Mouse (Mus musculus) embryonic facial prominence, embryonic 13.5 days (tissue): ENCODE data around the gene Sephs2. TPM values are rescaled to one million over a fixed set of nuclear protein-coding genes. Genes with fewer than 3 reads are reported as not detected.

Experiments used
- ATAC-seq: fragments of 200-750 bp; cut with Nextera tagmentation; 2 replicates; pipeline ENCODE4 v1.8.0; 2017; ENCODE audit warnings: low read depth; ENCODE audit not compliant: insufficient number of reproducible peaks, insufficient read depth, low FRiP score, low TSS enrichment
- H3K27ac ChIP-seq: fragments of 300-500 bp; sonication (generic); 2 replicates; pipeline ENCODE4 v1.5.1; 2015; ENCODE audit warnings: moderate library complexity, mild to moderate bottlenecking, inconsistent platforms
- H3K27me3 ChIP-seq: fragments of 300-500 bp; sonication (generic); 2 replicates; pipeline ENCODE4 v1.6.1; 2015; ENCODE audit warnings: mild to moderate bottlenecking, inconsistent platforms
- H3K36me3 ChIP-seq: fragments of 300-500 bp; sonication (generic); 2 replicates; pipeline ENCODE4 v1.6.1; 2015; ENCODE audit warnings: mild to moderate bottlenecking, inconsistent platforms
- H3K4me1 ChIP-seq: fragments of 300-500 bp; sonication (generic); 2 replicates; pipeline ENCODE4 v1.6.1; 2015; ENCODE audit warnings: inconsistent platforms
- H3K4me2 ChIP-seq: fragments of 300-500 bp; sonication (generic); 2 replicates; pipeline ENCODE4 v1.6.1; 2015; ENCODE audit warnings: moderate library complexity, mild to moderate bottlenecking, inconsistent platforms
- H3K4me3 ChIP-seq: fragments of 300-500 bp; sonication (generic); 2 replicates; pipeline ENCODE4 v1.5.1; 2015; ENCODE audit warnings: mild to moderate bottlenecking, inconsistent platforms
- H3K9ac ChIP-seq: fragments of 300-500 bp; sonication (generic); 2 replicates; pipeline ENCODE4 v1.6.1; 2015; ENCODE audit warnings: mild to moderate bottlenecking, inconsistent platforms
- H3K9me3 ChIP-seq: fragments of 300-500 bp; sonication (generic); 2 replicates; pipeline ENCODE4 v1.6.1; 2016; ENCODE audit warnings: inconsistent platforms
- WGBS: fragments of 180-500 bp; shearing (Covaris S2); methylation state at CpG from one replicate; pipeline ENCODE4 v1.1.7; 2015; ENCODE audit warnings: mixed read lengths; 5-methylcytosine and 5-hydroxymethylcytosine counted together
- polyA plus RNA-seq: library from polyadenylated mRNA; unstranded; fragments of >200 nt; fragmentation: Nextera tagmentation; extraction: Ambion mirVana; gene quantifications from 2 replicates; pipeline ENCODE4 v1.2.1, GENCODE M21; 2015

Gene Sephs2
- polyA plus RNA-seq, 1 experiment from 2014 or later = 64.1 TPM

- Histone ChIP-seq H3K4me3 (no peak overlapping the region), H3K9me3 (peaks cover 13% of the 10 kb centered on the region), H3K27me3 (no peaks in the 10 kb centered on the region), H3K27ac (no peak overlapping the region), H3K4me1 (peaks cover 2% of the 10 kb centered on the region; the same call in 1 of the 2 replicates), H3K9ac (no peak overlapping the region), H3K36me3 (no peaks in the 10 kb centered on the region), H3K4me2 (no peak overlapping the region)
- ATAC-seq = no peak
- 72% methylated on average over 2 of the region's 2 CpGs for WGBS
Measured at GRCm38 (mm10) chr7:127289306-127289705, 15.5 kb upstream of the Sephs2 start.

- no peak for ATAC-seq
- H3K9me3 ChIP-seq = peaks cover 13% of the 10 kb centered on the region
- no peak overlapping the region for H3K9ac ChIP-seq
- WGBS = 77% methylated on average over 1 of the region's 1 CpGs
- peaks cover 2% of the 10 kb centered on the region; the same call in 1 of the 2 replicates for H3K4me1 ChIP-seq
- no peak overlapping the region for H3K27ac ChIP-seq
- no peak overlapping the region for H3K4me3 ChIP-seq
- H3K27me3 ChIP-seq = no peaks in the 10 kb centered on the region
- H3K36me3 ChIP-seq = no peaks in the 10 kb centered on the region
- no peak overlapping the region for H3K4me2 ChIP-seq
Measured at GRCm38 (mm10) chr7:127287940-127288339, 14.1 kb upstream of the Sephs2 start.

DNA sequence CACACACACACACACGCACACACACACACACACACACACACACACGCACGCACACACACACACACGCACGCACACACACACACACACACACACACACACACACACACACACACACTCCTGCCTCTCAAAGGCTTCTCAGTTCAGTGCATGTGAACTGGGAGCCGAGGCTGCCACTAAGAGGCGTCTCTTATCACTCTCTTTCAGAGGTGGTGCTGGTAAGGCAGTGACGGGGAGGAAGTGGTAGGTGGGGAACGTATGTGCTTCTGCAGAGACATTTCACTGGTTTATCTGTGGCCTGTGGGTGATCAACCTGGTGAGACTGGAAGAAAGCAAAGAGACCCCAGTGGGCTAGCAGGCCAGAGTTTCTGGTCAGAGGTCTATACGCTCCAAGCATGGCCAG lies 11.3 kb upstream of the Sephs2 start:
- WGBS = 68% methylated on average over 10 of the region's 10 CpGs

GRCm38 (mm10) chr7:127282190-127282589 lies 8.3 kb upstream of the Sephs2 start:
- Histone ChIP-seq H3K4me1 (no peaks in the 10 kb centered on the region), H3K27ac (no peak overlapping the region), H3K4me2 (no peak overlapping the region), H3K36me3 (no peaks in the 10 kb centered on the region), H3K4me3 (no peak overlapping the region), H3K9me3 (peaks cover 4% of the 10 kb centered on the region; the same call in 1 of the 2 replicates), H3K27me3 (no peaks in the 10 kb centered on the region), H3K9ac (no peak overlapping the region)
- WGBS = 72% methylated on average over 2 of the region's 2 CpGs
- no peak for ATAC-seq

More for the DNA sequence above, 11.3 kb upstream of the Sephs2 start:
- Histone ChIP-seq H3K36me3 (no peaks in the 10 kb centered on the region), H3K4me1 (peaks cover 2% of the 10 kb centered on the region; the same call in 1 of the 2 replicates), H3K4me2 (no peak overlapping the region), H3K27me3 (no peaks in the 10 kb centered on the region), H3K27ac (no peak overlapping the region), H3K9ac (no peak overlapping the region), H3K9me3 (peaks cover 13% of the 10 kb centered on the region), H3K4me3 (no peak overlapping the region)
- no peak for ATAC-seq

- ATAC-seq = no peak
- Histone ChIP-seq H3K36me3 (no peaks in the 10 kb centered on the region), H3K27me3 (no peaks in the 10 kb centered on the region), H3K4me2 (no peak overlapping the region), H3K4me3 (no peak overlapping the region), H3K27ac (no peak overlapping the region), H3K9me3 (no peaks in the 10 kb centered on the region), H3K9ac (no peak overlapping the region), H3K4me1 (no peaks in the 10 kb centered on the region)
- 71% methylated on average over 4 of the region's 4 CpGs for WGBS
Measured at GRCm38 (mm10) chr7:127281114-127281513, 7.3 kb upstream of the Sephs2 start.

- Histone ChIP-seq H3K27me3 (no peaks in the 10 kb centered on the region), H3K9ac (no peak overlapping the region), H3K27ac (no peak overlapping the region), H3K9me3 (no peaks in the 10 kb centered on the region), H3K4me1 (no peaks in the 10 kb centered on the region), H3K4me3 (no peak overlapping the region), H3K4me2 (no peak overlapping the region), H3K36me3 (no peaks in the 10 kb centered on the region)
- ATAC-seq = no peak
- WGBS = 71% methylated on average over 3 of the region's 3 CpGs
Measured at GRCm38 (mm10) chr7:127280092-127280491, 6.2 kb upstream of the Sephs2 start.

- no peaks in the 10 kb centered on the region for H3K27me3 ChIP-seq
- H3K36me3 ChIP-seq = no peaks in the 10 kb centered on the region
- H3K4me3 ChIP-seq = no peak overlapping the region
- H3K4me1 ChIP-seq = 0 out of 2 replicates have a peak, but pooled peaks cover 3% of the 10 kb centered on the region
- ATAC-seq = no peak
- WGBS = 24% methylated on average over 8 of the region's 8 CpGs
- no peak overlapping the region for H3K27ac ChIP-seq
- H3K9ac ChIP-seq = no peak overlapping the region
- H3K4me2 ChIP-seq = no peak overlapping the region
- H3K9me3 ChIP-seq = no peaks in the 10 kb centered on the region
Measured at GRCm38 (mm10) chr7:127278311-127278710, 4.5 kb upstream of the Sephs2 start.

- H3K27me3 ChIP-seq = no peaks in the 10 kb centered on the region
- no peak overlapping the region for H3K9ac ChIP-seq
- no peaks in the 10 kb centered on the region for H3K9me3 ChIP-seq
- H3K4me1 ChIP-seq = peaks cover 14% of the 10 kb centered on the region
- H3K36me3 ChIP-seq = peaks cover 9% of the 10 kb centered on the region
- no peak overlapping the region for H3K27ac ChIP-seq
- no peak overlapping the region for H3K4me3 ChIP-seq
- no peak for ATAC-seq
- no peak overlapping the region for H3K4me2 ChIP-seq
- WGBS = 59% methylated on average over 5 of the region's 5 CpGs
Measured at GRCm38 (mm10) chr7:127276519-127276961, 2.7 kb upstream of the Sephs2 start.

DNA sequence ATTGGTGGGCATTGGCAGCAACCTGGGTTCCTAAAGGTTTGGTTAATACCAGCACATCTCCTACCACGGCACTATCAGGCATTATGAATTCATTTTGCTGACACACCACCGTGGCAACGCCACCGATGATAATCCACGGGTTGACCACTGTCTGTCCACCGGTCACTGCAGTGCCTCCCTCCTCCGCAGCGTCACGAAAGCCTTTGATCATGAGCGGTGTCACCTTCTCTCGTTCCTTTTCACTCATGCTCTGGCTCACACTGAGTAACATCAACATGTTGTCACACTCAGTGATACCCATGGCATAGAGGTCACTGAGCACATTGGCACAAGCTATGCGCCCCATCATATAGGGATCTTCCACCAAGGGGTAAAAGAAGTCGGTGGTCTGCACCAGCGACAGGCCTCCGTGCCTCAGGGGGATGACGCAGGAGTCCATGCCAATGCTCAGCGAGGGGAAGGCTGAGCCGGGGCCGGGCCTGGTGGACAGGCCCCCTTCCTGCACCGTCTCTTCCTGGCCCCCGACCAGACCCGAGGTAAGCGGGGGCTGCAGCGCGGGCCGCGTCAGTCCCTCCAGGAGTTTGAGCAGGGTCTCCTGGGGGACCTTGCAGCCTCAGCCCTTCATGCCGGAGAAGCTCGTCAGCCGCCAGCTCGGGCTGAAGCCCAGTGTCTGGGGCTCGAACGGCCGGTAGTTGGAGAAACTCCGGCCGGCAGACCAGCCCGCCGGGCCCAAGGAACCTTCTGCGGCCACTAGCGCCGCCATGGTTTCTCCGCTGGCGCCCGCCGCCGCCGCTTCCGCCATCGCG lies 534 bp downstream of the Sephs2 start:
- peaks cover 40% of the 10 kb centered on the region for H3K36me3 ChIP-seq
- peak overlapping the region; percentile 81 for H3K27ac ChIP-seq
- H3K4me1 ChIP-seq = peaks cover 14% of the 10 kb centered on the region
- no peaks in the 10 kb centered on the region for H3K27me3 ChIP-seq
- WGBS = 17% methylated on average over 50 of the region's 50 CpGs
- H3K4me3 ChIP-seq = peak overlapping the region; percentile 91
- H3K4me2 ChIP-seq = peak overlapping the region; percentile 75
- peak overlapping the region; percentile 97 for H3K9ac ChIP-seq
- peak; percentile 56 for ATAC-seq
- peaks cover 3% of the 10 kb centered on the region; the same call in 1 of the 2 replicates for H3K9me3 ChIP-seq

- no peak for ATAC-seq
- H3K4me1 ChIP-seq = peaks cover 14% of the 10 kb centered on the region
- H3K4me3 ChIP-seq = peak overlapping the region; percentile 91
- peaks cover 3% of the 10 kb centered on the region; the same call in 1 of the 2 replicates for H3K9me3 ChIP-seq
- peak overlapping the region; percentile 75 for H3K4me2 ChIP-seq
- no peaks in the 10 kb centered on the region for H3K27me3 ChIP-seq
- 96% methylated on average over 15 of the region's 15 CpGs for WGBS
- 0 out of 2 replicates have a peak overlapping the region, but pooled peaks have one; percentile 6 for H3K9ac ChIP-seq
- H3K27ac ChIP-seq = no peak overlapping the region
- peaks cover 40% of the 10 kb centered on the region for H3K36me3 ChIP-seq
Measured at GRCm38 (mm10) chr7:127272566-127272965, 1.3 kb downstream of the Sephs2 start.

GRCm38 (mm10) chr7:127271093-127271492 lies 2.8 kb downstream of the Sephs2 start:
- H3K4me3 ChIP-seq = no peak overlapping the region
- no peak for ATAC-seq

DNA sequence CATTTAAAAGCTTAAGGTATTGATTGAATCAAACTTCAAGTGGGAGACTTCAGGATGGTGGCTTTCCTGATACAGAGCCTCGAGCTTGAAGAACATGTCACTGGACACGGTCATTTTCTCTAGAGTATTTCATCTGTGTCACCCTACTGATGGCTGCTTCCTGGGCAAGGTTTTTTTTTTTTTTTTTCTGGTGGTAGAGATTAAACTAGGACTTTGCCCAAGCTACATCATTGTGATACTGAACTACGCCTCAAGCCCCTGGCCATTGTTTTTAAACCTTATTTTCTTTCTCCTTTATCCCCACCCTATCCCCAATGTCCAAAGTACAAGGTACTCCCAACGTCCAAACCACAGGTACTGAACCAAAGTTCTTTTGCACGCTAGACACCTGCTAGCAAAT lies 3.2 kb downstream of the Sephs2 start:
- WGBS = 94% methylated on average over 5 of the region's 5 CpGs
- no peak overlapping the region for H3K4me3 ChIP-seq
- H3K36me3 ChIP-seq = peaks cover 40% of the 10 kb centered on the region
- no peak overlapping the region for H3K4me2 ChIP-seq
- H3K4me1 ChIP-seq = peaks cover 14% of the 10 kb centered on the region
- no peaks in the 10 kb centered on the region for H3K27me3 ChIP-seq
- no peak for ATAC-seq
- no peak overlapping the region for H3K27ac ChIP-seq
- peaks cover 3% of the 10 kb centered on the region; the same call in 1 of the 2 replicates for H3K9me3 ChIP-seq
- H3K9ac ChIP-seq = no peak overlapping the region

More at GRCm38 (mm10) chr7:127271093-127271492, 2.8 kb downstream of the Sephs2 start:
- H3K27ac ChIP-seq = no peak overlapping the region
- no peak overlapping the region for H3K4me2 ChIP-seq
- peaks cover 3% of the 10 kb centered on the region; the same call in 1 of the 2 replicates for H3K9me3 ChIP-seq
- peaks cover 14% of the 10 kb centered on the region for H3K4me1 ChIP-seq
- WGBS = 94% methylated on average over 4 of the region's 4 CpGs
- H3K9ac ChIP-seq = no peak overlapping the region
- peaks cover 40% of the 10 kb centered on the region for H3K36me3 ChIP-seq
- H3K27me3 ChIP-seq = no peaks in the 10 kb centered on the region
